Mouse (Mus musculus): ENCODE data around the gene Aaas.

- no peak for TF ChIP-seq CTCF (IDR thresholded peaks at IDR 0.05; ENCODE audit: control insufficient read depth, insufficient read depth, insufficient replicate concordance, low read depth, low read length)
- no peak for TF ChIP-seq POLR2A (IDR thresholded peaks at IDR 0.05; ENCODE audit: control insufficient read depth, low read depth, low read length)
These were observed 26.0 kb upstream of the Aaas start for GRCm38 (mm10) chr15:102376453-102377162.

Data from testis, adult 2 months (tissue).